Mouse (Mus musculus) hindbrain, embryonic 13.5 days (tissue): Measurements from ENCODE around the gene Arid3b. TPM values are rescaled to one million over a fixed set of nuclear protein-coding genes. Genes with fewer than 3 reads are reported as not detected.

Source experiments
- ATAC-seq: fragments of 200-750 bp; cut with Nextera tagmentation; 2 replicates; pipeline ENCODE4 v1.8.0; 2017; ENCODE audit warnings: moderate TSS enrichment; ENCODE audit not compliant: low FRiP score
- H3K27ac ChIP-seq: fragments of 300-500 bp; sonication (generic); 2 replicates; pipeline ENCODE4 v1.5.1; 2015; ENCODE audit warnings: inconsistent platforms, mild to moderate bottlenecking, moderate library complexity
- H3K27me3 ChIP-seq: fragments of 300-500 bp; sonication (generic); 2 replicates; pipeline ENCODE4 v1.6.1; 2015; ENCODE audit warnings: mild to moderate bottlenecking, inconsistent platforms
- H3K36me3 ChIP-seq: fragments of 300-500 bp; sonication (generic); 2 replicates; pipeline ENCODE4 v1.6.1; 2015; ENCODE audit warnings: mild to moderate bottlenecking, inconsistent platforms
- H3K4me1 ChIP-seq: fragments of 300-500 bp; sonication (generic); replicated peaks from 2 replicates; pipeline ENCODE4 v1.6.1; 2015; ENCODE audit warnings: inconsistent platforms
- H3K4me2 ChIP-seq: fragments of 300-500 bp; sonication (generic); 2 replicates; pipeline ENCODE4 v1.6.1; 2015; ENCODE audit warnings: inconsistent platforms, mild to moderate bottlenecking, moderate library complexity
- H3K4me3 ChIP-seq: fragments of 300-500 bp; sonication (generic); 2 replicates; pipeline ENCODE4 v1.5.1; 2015; ENCODE audit warnings: mild to moderate bottlenecking, inconsistent platforms
- H3K9ac ChIP-seq: fragments of 300-500 bp; sonication (generic); 2 replicates; pipeline ENCODE4 v1.6.1; 2015; ENCODE audit warnings: mild to moderate bottlenecking, inconsistent platforms
- H3K9me3 ChIP-seq: fragments of 300-500 bp; sonication (generic); 2 replicates; pipeline ENCODE4 v1.6.1; 2016; ENCODE audit warnings: inconsistent platforms
- WGBS: fragments of 180-500 bp; shearing (Covaris S2); methylation state at CpG from one replicate; pipeline ENCODE4 v1.1.7; 2015; 5-methylcytosine and 5-hydroxymethylcytosine counted together
- polyA plus RNA-seq: library from polyadenylated mRNA; unstranded; fragments of >200 nt; fragmentation: Nextera tagmentation; extraction: Ambion mirVana; gene quantifications from 2 replicates; pipeline ENCODE4 v1.2.1, GENCODE M21; 2015

Gene Arid3b
- polyA plus RNA-seq, 1 experiment from 2014 or later, result 10.9 TPM

GRCm38 (mm10) chr9:57758528-57758927 lies 78.1 kb downstream of the Arid3b start:
- H3K4me2 ChIP-seq, result no peak overlapping the region
- H3K27ac ChIP-seq, result no peak overlapping the region
- WGBS, result 89% methylated on average over 22 of the region's 22 CpGs
- H3K9ac ChIP-seq, result no peak overlapping the region
- no peaks in the 10 kb centered on the region for H3K9me3 ChIP-seq
- H3K4me3 ChIP-seq, result no peak overlapping the region
- peaks cover 25% of the 10 kb centered on the region for H3K4me1 ChIP-seq
- ATAC-seq, result no peak
- peaks cover 76% of the 10 kb centered on the region for H3K36me3 ChIP-seq
- H3K27me3 ChIP-seq, result no peaks in the 10 kb centered on the region

GRCm38 (mm10) chr9:57757578-57757977 lies 79.0 kb downstream of the Arid3b start:
- Histone ChIP-seq H3K27me3 (no peaks in the 10 kb centered on the region), H3K4me2 (no peak overlapping the region), H3K4me1 (peaks cover 16% of the 10 kb centered on the region), H3K27ac (no peak overlapping the region), H3K9ac (no peak overlapping the region), H3K36me3 (peaks cover 85% of the 10 kb centered on the region), H3K9me3 (no peaks in the 10 kb centered on the region), H3K4me3 (no peak overlapping the region)
- 89% methylated on average over 3 of the region's 3 CpGs for WGBS
- no peak for ATAC-seq

GRCm38 (mm10) chr9:57750901-57751300 lies 85.7 kb downstream of the Arid3b start:
- H3K36me3 ChIP-seq, result peaks cover 99% of the 10 kb centered on the region
- no peak overlapping the region for H3K27ac ChIP-seq
- H3K9me3 ChIP-seq, result no peaks in the 10 kb centered on the region
- no peaks in the 10 kb centered on the region for H3K27me3 ChIP-seq
- WGBS, result 87% methylated on average over 7 of the region's 7 CpGs
- no peaks in the 10 kb centered on the region for H3K4me1 ChIP-seq
- no peak for ATAC-seq
- H3K4me2 ChIP-seq, result no peak overlapping the region
- no peak overlapping the region for H3K4me3 ChIP-seq
- H3K9ac ChIP-seq, result no peak overlapping the region

- Histone ChIP-seq H3K9ac (no peak overlapping the region), H3K27me3 (no peaks in the 10 kb centered on the region), H3K9me3 (no peaks in the 10 kb centered on the region), H3K4me3 (no peak overlapping the region), H3K36me3 (peaks cover 88% of the 10 kb centered on the region), H3K4me2 (no peak overlapping the region), H3K4me1 (no peaks in the 10 kb centered on the region), H3K27ac (no peak overlapping the region)
- no peak for ATAC-seq
- 82% methylated on average over 1 of the region's 1 CpGs for WGBS
Observed at GRCm38 (mm10) chr9:57748831-57749230, 87.8 kb downstream of the Arid3b start.

DNA sequence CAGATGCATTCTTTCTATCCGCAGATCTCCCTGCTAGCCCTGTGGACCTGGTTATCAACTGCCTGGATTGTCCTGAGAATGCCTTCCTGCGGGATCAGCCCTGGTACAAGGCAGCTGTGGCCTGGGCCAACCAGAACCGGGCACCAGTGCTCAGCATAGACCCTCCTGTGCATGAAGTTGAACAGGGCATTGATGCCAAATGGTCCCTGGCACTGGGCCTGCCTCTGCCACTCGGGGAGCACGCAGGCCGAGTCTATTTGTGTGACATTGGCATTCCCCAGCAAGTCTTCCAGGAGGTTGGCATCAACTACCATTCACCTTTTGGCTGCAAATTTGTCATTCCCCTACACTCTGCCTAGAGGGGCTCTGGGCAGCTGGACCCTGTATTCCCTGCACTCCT lies 88.5 kb downstream of the Arid3b start:
- ATAC-seq, result no peak
- H3K27me3 ChIP-seq, result no peaks in the 10 kb centered on the region
- H3K4me2 ChIP-seq, result no peak overlapping the region
- no peaks in the 10 kb centered on the region for H3K4me1 ChIP-seq
- H3K27ac ChIP-seq, result no peak overlapping the region
- H3K9ac ChIP-seq, result peak overlapping the region; percentile 24
- no peak overlapping the region for H3K4me3 ChIP-seq
- 83% methylated on average over 6 of the region's 6 CpGs for WGBS
- H3K36me3 ChIP-seq, result peaks cover 85% of the 10 kb centered on the region
- no peaks in the 10 kb centered on the region for H3K9me3 ChIP-seq

- no peak for ATAC-seq
- WGBS, result 88% methylated on average over 1 of the region's 1 CpGs
- no peaks in the 10 kb centered on the region for H3K4me1 ChIP-seq
- H3K9me3 ChIP-seq, result no peaks in the 10 kb centered on the region
- peaks cover 83% of the 10 kb centered on the region for H3K36me3 ChIP-seq
- H3K9ac ChIP-seq, result no peak overlapping the region
- H3K4me3 ChIP-seq, result no peak overlapping the region
- H3K4me2 ChIP-seq, result no peak overlapping the region
- no peak overlapping the region for H3K27ac ChIP-seq
- no peaks in the 10 kb centered on the region for H3K27me3 ChIP-seq
Observed at GRCm38 (mm10) chr9:57747067-57747466, 89.5 kb downstream of the Arid3b start.

DNA sequence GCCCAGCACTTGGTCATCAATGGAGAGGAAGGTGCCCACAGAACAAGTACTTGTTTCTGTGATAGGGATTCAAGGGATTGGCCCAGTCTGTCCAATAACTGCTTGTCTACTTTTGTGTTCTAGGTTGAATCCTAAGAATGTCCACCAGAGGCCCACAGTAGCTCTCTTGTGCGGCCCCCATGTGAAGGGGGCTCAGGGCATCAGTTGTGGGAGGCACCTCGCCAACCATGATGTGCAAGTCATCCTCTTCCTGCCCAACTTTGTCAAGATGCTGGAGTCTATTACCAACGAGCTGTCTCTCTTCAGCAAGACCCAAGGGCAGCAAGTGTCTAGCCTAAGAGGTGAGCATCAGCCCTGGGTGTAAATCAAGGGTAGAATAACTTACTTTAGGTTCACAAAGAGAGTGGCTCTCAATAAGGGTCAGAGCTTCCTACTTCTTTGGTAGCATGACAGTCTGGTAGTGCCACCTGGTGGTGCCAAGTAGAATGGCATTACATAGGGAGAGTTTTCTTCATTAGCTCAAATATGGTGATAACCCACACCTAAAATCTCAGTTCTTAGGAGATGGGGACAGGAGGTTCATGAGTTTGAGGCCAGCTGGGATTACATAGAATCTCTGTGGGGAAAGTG lies 92.0 kb downstream of the Arid3b start:
- Histone ChIP-seq H3K27ac (no peak overlapping the region), H3K9me3 (no peaks in the 10 kb centered on the region), H3K36me3 (peaks cover 81% of the 10 kb centered on the region), H3K27me3 (no peaks in the 10 kb centered on the region), H3K4me3 (no peak overlapping the region), H3K9ac (no peak overlapping the region), H3K4me1 (no peaks in the 10 kb centered on the region), H3K4me2 (no peak overlapping the region)
- 80% methylated on average over 3 of the region's 3 CpGs for WGBS
- no peak for ATAC-seq

Other genes starting within 250 kb of the Arid3b start
- gene Ulk3, start 247.3 kb downstream of the Arid3b start, polyA plus RNA-seq, result 28.6 and 30.5 TPM in 2 replicates
- gene Cplx3, start 230.5 kb downstream of the Arid3b start, polyA plus RNA-seq, result 0.21 and 0.48 TPM in 2 replicates
- not detected in 2 replicates for gene Lman1l, start 216.0 kb downstream of the Arid3b start, polyA plus RNA-seq
- gene Csk, start 183.2 kb downstream of the Arid3b start, polyA plus RNA-seq, result 43.6 and 45.0 TPM in 2 replicates
- not detected in 2 replicates for gene Cyp1a2, start 153.1 kb downstream of the Arid3b start, polyA plus RNA-seq
- gene Cyp1a1, start 148.9 kb downstream of the Arid3b start, polyA plus RNA-seq, result 0.09 and 0.12 TPM in 2 replicates
- gene Edc3, start 128.3 kb downstream of the Arid3b start, polyA plus RNA-seq, result 33.8 and 35.4 TPM in 2 replicates
- gene Clk3, start 70.9 kb downstream of the Arid3b start, polyA plus RNA-seq, result 71.2 and 72.4 TPM in 2 replicates
- 165 and 173 TPM in 2 replicates for gene Ubl7, start 74.2 kb upstream of the Arid3b start, polyA plus RNA-seq
- gene Sema7a, start 103.3 kb upstream of the Arid3b start, polyA plus RNA-seq, result 2.9 and 4.2 TPM in 2 replicates
- 0.31 and 0.57 TPM in 2 replicates for gene Cyp11a1, start 169.6 kb upstream of the Arid3b start, polyA plus RNA-seq
- 19.1 and 20.1 TPM in 2 replicates for gene Stra6, start 227.0 kb upstream of the Arid3b start, polyA plus RNA-seq